In the genomic region with DNA sequence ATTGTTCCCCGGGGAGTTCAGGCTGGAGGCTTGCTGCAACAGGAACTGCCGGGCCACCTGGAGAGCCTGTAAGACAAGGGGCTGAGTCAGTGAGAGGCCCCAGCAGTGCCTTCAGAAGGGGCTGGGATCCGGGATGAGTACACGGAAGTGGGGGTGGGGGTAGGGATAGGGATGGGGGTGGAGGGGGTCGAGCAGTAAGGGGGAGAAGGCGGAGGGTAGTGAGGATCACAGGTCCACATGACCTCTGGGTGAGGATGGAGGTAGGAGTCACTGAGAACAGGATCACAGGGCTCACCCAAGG, we compare ENCODE assay signal across 9 mouse cellular contexts. TPM values are rescaled to one million over a fixed set of nuclear protein-coding genes. Genes with fewer than 3 reads are reported as not detected.
A peak's percentile ranks its signal among the peaks of the same experiment; 100 is the strongest.
DNase-seq lines count a peak whose midpoint lies in the region; ATAC-seq and TF ChIP-seq lines count a peak whose summit lies in the region.
"Had no signal": no experiment of that assay in that cellular context is flagged by ENCODE, and none has a peak within 500 bp of the region (broad histone marks: within the 10 kb centered on the region; RNA-seq: fewer than 3 reads in every experiment).

No protein-coding gene starts in this region.

- no peaks in the 10 kb centered on the region for H3K9me3 ChIP-seq in heart, embryonic 11.5 days (replicated peaks; ENCODE audit: control insufficient read depth, low read length)
- no peaks in the 10 kb centered on the region for H3K9me3 ChIP-seq in forebrain, embryonic 15.5 days
- no peaks in the 10 kb centered on the region for H3K9me3 ChIP-seq in liver, embryonic 14.5 days (ENCODE audit: control insufficient read depth, low read length)

- TF ChIP-seq CTCF in heart, adult 2 months (IDR thresholded peaks at IDR 0.05): no peak
- no peak for TF ChIP-seq CTCF in liver, embryonic 14.5 days (IDR thresholded peaks at IDR 0.05; ENCODE audit: low read depth)

- WGBS in heart, embryonic 11.5 days (ENCODE audit: insufficient replicate concordance): 16% methylated on average over 6 of the region's 6 CpGs
- 42% methylated on average over 6 of the region's 6 CpGs for WGBS in heart, adult 2 months
- 21% methylated on average over 6 of the region's 6 CpGs for WGBS in forebrain, embryonic 15.5 days
- WGBS in liver, embryonic 14.5 days (ENCODE audit: insufficient replicate concordance): 17% methylated on average over 6 of the region's 6 CpGs

- no peak overlapping the region for H3K4me3 ChIP-seq in heart, embryonic 11.5 days (ENCODE audit: low read depth, low read length)
- no peak overlapping the region for H3K4me3 ChIP-seq in heart, adult 2 months
- no peak overlapping the region for H3K4me3 ChIP-seq in forebrain, embryonic 15.5 days
- H3K4me3 ChIP-seq in liver, embryonic 14.5 days (ENCODE audit: insufficient read depth in 1 of 2, low read depth in 2 of 2, low read length in 2 of 2): no peak overlapping the region

- peaks cover 29% of the 10 kb centered on the region for H3K4me1 ChIP-seq in heart, embryonic 11.5 days (ENCODE audit: control insufficient read depth, insufficient read depth, low read length)
- no peaks in the 10 kb centered on the region; the same call in 1 of the 2 replicates for H3K4me1 ChIP-seq in heart, adult 2 months (ENCODE audit: control insufficient read depth, insufficient read depth, low read length)
- H3K4me1 ChIP-seq in forebrain, embryonic 15.5 days: peaks cover 40% of the 10 kb centered on the region
- peaks cover 4 to 11% of the 10 kb centered on the region in 2 experiments; a peak in 2 of 4 replicates for H3K4me1 ChIP-seq in liver, embryonic 14.5 days (replicated peaks; ENCODE audit: control insufficient read depth in 2 of 2, insufficient read depth in 2 of 2, low read length in 1 of 2)

- H3K9ac ChIP-seq in heart, embryonic 11.5 days (ENCODE audit: low read depth, low read length): peak overlapping the region; percentile 44; the same call in 1 of the 2 replicates
- H3K9ac ChIP-seq in heart, adult 2 months (ENCODE audit: low read depth, low read length): no peak overlapping the region
- no peak overlapping the region for H3K9ac ChIP-seq in forebrain, embryonic 15.5 days (replicated peaks)
- no peak overlapping the region for H3K9ac ChIP-seq in liver, embryonic 14.5 days (replicated peaks)

- peaks cover 4% of the 10 kb centered on the region; the same call in 1 of the 2 replicates for H3K36me3 ChIP-seq in heart, embryonic 11.5 days (ENCODE audit: control insufficient read depth, insufficient read depth, low read length)
- no peaks in the 10 kb centered on the region for H3K36me3 ChIP-seq in heart, adult 2 months (ENCODE audit: control insufficient read depth, insufficient read depth, low read length)
- H3K36me3 ChIP-seq in forebrain, embryonic 15.5 days: no peaks in the 10 kb centered on the region
- no peaks in the 10 kb centered on the region for H3K36me3 ChIP-seq in liver, embryonic 14.5 days (replicated peaks; ENCODE audit: control insufficient read depth, insufficient read depth, low read depth)

- no peak for ATAC-seq in heart, embryonic 11.5 days (replicated peaks; ENCODE audit: insufficient number of reproducible peaks, low FRiP score, low TSS enrichment)
- peak; percentile 35; the same call in 1 of the 2 replicates for ATAC-seq in forebrain, embryonic 15.5 days (replicated peaks)
- ATAC-seq in liver, embryonic 14.5 days (ENCODE audit: insufficient read depth): peak; percentile 24; the same call in 1 of the 2 replicates

- H3K27me3 ChIP-seq in heart, embryonic 11.5 days (ENCODE audit: control insufficient read depth, insufficient read depth, low read length): no peaks in the 10 kb centered on the region
- no peaks in the 10 kb centered on the region for H3K27me3 ChIP-seq in heart, adult 2 months (ENCODE audit: control insufficient read depth, insufficient read depth, low read length)
- no peaks in the 10 kb centered on the region for H3K27me3 ChIP-seq in forebrain, embryonic 15.5 days
- no peaks in the 10 kb centered on the region for H3K27me3 ChIP-seq in liver, embryonic 14.5 days (ENCODE audit: control insufficient read depth, insufficient read depth, low read length)

- H3K27ac ChIP-seq in heart, embryonic 11.5 days (ENCODE audit: low read depth, low read length): peak overlapping the region; percentile 73
- H3K27ac ChIP-seq in heart, adult 2 months: no peak overlapping the region
- H3K27ac ChIP-seq in forebrain, embryonic 15.5 days (replicated peaks): peak overlapping the region; percentile 89
- H3K27ac ChIP-seq in liver, embryonic 14.5 days: no peak overlapping the region

- no peaks in the 10 kb centered on the region for H3K79me2 ChIP-seq in heart, adult 2 months (replicated peaks; ENCODE audit: control insufficient read depth, insufficient read depth, low read length)

- DNase-seq in heart, adult 2 months: no peak
- DNase-seq in A20 (ENCODE audit: low read depth, low spot score): peak; percentile 49
- DNase-seq in liver, embryonic 14.5 days (ENCODE audit: low read depth in 3 of 3, low spot score in 3 of 3): no peak
- DNase-seq in testis, postnatal 14 days (ENCODE audit: low spot score): no peak
- no peak for DNase-seq in gastrocnemius, postnatal 14 days
- DNase-seq in adrenal gland, postnatal 25 days: no peak
- DNase-seq: kidney, adult 11 months had no signal

- no peak for TF ChIP-seq EP300 in heart, adult 2 months (IDR thresholded peaks at IDR 0.05; ENCODE audit: insufficient read depth, low read depth, low read length)
- TF ChIP-seq EP300 in liver, embryonic 14.5 days (IDR thresholded peaks at IDR 0.05; ENCODE audit: low read depth): no peak

- no peak for TF ChIP-seq POLR2A in heart, adult 2 months (IDR thresholded peaks at IDR 0.05; ENCODE audit: insufficient read depth, low read depth, low read length)

- intact Hi-C loops in heart, adult 2 months (cut with DNase I): no loop called here
- intact Hi-C loops in gastrocnemius, postnatal 14 days (cut with DNase I; ENCODE audit: low total_unique reads): no loop called here

- peak overlapping the region; percentile 23 for H3K4me2 ChIP-seq in heart, embryonic 11.5 days
- no peak overlapping the region for H3K4me2 ChIP-seq in forebrain, embryonic 15.5 days (replicated peaks)
- H3K4me2 ChIP-seq in liver, embryonic 14.5 days (ENCODE audit: low read depth): no peak overlapping the region; the same call in 1 of the 2 replicates

RNA-seq across cellular contexts. Expression of a gene that starts 36.3 kb away (rescaled TPM):
- polyA plus RNA-seq in heart, embryonic 11.5 days (2014; fragmentation: Nextera tagmentation; extraction: Ambion mirVana): 15.6 and 21.1 TPM in 2 replicates
- total RNA-seq in heart, adult 2 months (2021): 10 to 100 TPM; 10.0 to 11.7 TPM
- polyA plus RNA-seq in heart, adult 2 months (2012; rRNA removed): 10.2 and 13.7 TPM in 2 replicates
- 33.2 and 37.3 TPM in 2 replicates for polyA plus RNA-seq in forebrain, embryonic 15.5 days (2015; fragmentation: Nextera tagmentation; extraction: Ambion mirVana)
- polyA plus RNA-seq in liver, embryonic 14.5 days (2012; rRNA removed): 9.4 and 10.1 TPM in 2 replicates
- 3.5 and 4.7 TPM in 2 replicates for polyA plus RNA-seq in liver, embryonic 14.5 days (2014; fragmentation: Nextera tagmentation; extraction: Ambion mirVana)
- total RNA-seq in gastrocnemius, postnatal 14 days (2021): 1 to 10 TPM; 7.5 to 9.2 TPM
- total RNA-seq in adrenal gland, postnatal 25 days (2021): 25.1 and 33.4 TPM in 2 replicates

RNA-seq across cellular contexts. Expression of a gene that starts 53.6 kb away (rescaled TPM):
- 28.2 and 34.6 TPM in 2 replicates for polyA plus RNA-seq in heart, embryonic 11.5 days (2014; fragmentation: Nextera tagmentation; extraction: Ambion mirVana)
- total RNA-seq in heart, adult 2 months (2021): 1 to 10 TPM; 1.8 to 2.0 TPM
- polyA plus RNA-seq in heart, adult 2 months (2012; rRNA removed): 9.6 and 11.1 TPM in 2 replicates
- 2.5 and 2.7 TPM in 2 replicates for polyA plus RNA-seq in forebrain, embryonic 15.5 days (2015; fragmentation: Nextera tagmentation; extraction: Ambion mirVana)
- polyA plus RNA-seq in liver, embryonic 14.5 days (2012; rRNA removed): 5.2 and 7.1 TPM in 2 replicates
- 1.7 and 1.9 TPM in 2 replicates for polyA plus RNA-seq in liver, embryonic 14.5 days (2014; fragmentation: Nextera tagmentation; extraction: Ambion mirVana)
- 1 to 10 TPM; 2.4 to 3.5 TPM for total RNA-seq in gastrocnemius, postnatal 14 days (2021)
- 2.4 TPM in 1 of 2 replicates, not detected in the other for total RNA-seq in adrenal gland, postnatal 25 days (2021)

Comparison
In these comparisons a context has a peak if more than half of its experiments do, and no peak if none do; other contexts are left out.
1. H3K27ac ChIP-seq: peak in heart, embryonic 11.5 days (single experiment) and forebrain, embryonic 15.5 days (single experiment); none in heart, adult 2 months (single experiment) and liver, embryonic 14.5 days (single experiment).